Mouse (Mus musculus) gastrocnemius, adult 8-10 months (tissue): ENCODE measurements around the gene Gm21103. TPM values are rescaled to one million over a fixed set of nuclear protein-coding genes. Genes with fewer than 3 reads are reported as not detected.
"Not testable (repeated sequence)": the region's sequence is repeated elsewhere in the genome, so short reads cannot be mapped to it uniquely, and the experiment has no call there.

ENCODE experiments used
- DNase-seq, 2 experiments: peaks; one replicate each; pipeline ENCODE4 v3.0.0; 2022; ENCODE audit warnings: low spot score in 2 of 2
- total RNA-seq, 4 experiments: library from RNA; stranded (reverse); gene quantifications; 2 replicates each; pipeline ENCODE4 v1.2.4; 2022

Gm21103 gene
- not detected for total RNA-seq

GRCm38 (mm10) chr14:6304743-6305142 lies at the start of gene Gm21103:
Gm21103 (minus strand) TSS chr14:6304843.
- not testable (repeated sequence) for DNase-seq

GRCm38 (mm10) chr14:6343578-6343977 lies 38.9 kb upstream of the Gm21103 start, which contains the start of gene Gm3618:
Gm3618 (minus strand) TSS chr14:6343678.
- DNase-seq: not testable (repeated sequence)

GRCm38 (mm10) chr14:6286931-6287715 lies 17.5 kb downstream of the Gm21103 start, which contains the start of gene Gm3411:
Gm3411 (minus strand) TSS chr14:6287250.
- peak in 1 of 2 experiments; percentile 3 for DNase-seq

Other genes with a start within 250 kb of the Gm21103 start
- not detected for gene Gm6337, start 246.6 kb downstream of the Gm21103 start, total RNA-seq
- gene Gm8206, start 210.9 kb downstream of the Gm21103 start, total RNA-seq: not detected
- gene Gm3468, start 196.2 kb downstream of the Gm21103 start, total RNA-seq: not detected
- gene Gm3476, start 179.0 kb downstream of the Gm21103 start, total RNA-seq: not detected
- gene Gm21560, start 85.6 kb downstream of the Gm21103 start, total RNA-seq: not detected
- gene Gm3411, start 17.6 kb downstream of the Gm21103 start, total RNA-seq: not detected
- not detected for gene Gm3618, start 38.8 kb upstream of the Gm21103 start, total RNA-seq
- not detected for gene Gm16440, start 85.5 kb upstream of the Gm21103 start, total RNA-seq
- gene Gm3591, start 107.6 kb upstream of the Gm21103 start, total RNA-seq: under 1 TPM in 1 of 4 experiments, not detected in 3; 0.19 TPM
- not detected for gene Gm3594, start 139.8 kb upstream of the Gm21103 start, total RNA-seq
- gene Gm8356, start 232.4 kb upstream of the Gm21103 start, total RNA-seq: not detected